Mouse (Mus musculus): Measurements from ENCODE around the gene Gpr132.

The Gpr132 gene

DNA sequence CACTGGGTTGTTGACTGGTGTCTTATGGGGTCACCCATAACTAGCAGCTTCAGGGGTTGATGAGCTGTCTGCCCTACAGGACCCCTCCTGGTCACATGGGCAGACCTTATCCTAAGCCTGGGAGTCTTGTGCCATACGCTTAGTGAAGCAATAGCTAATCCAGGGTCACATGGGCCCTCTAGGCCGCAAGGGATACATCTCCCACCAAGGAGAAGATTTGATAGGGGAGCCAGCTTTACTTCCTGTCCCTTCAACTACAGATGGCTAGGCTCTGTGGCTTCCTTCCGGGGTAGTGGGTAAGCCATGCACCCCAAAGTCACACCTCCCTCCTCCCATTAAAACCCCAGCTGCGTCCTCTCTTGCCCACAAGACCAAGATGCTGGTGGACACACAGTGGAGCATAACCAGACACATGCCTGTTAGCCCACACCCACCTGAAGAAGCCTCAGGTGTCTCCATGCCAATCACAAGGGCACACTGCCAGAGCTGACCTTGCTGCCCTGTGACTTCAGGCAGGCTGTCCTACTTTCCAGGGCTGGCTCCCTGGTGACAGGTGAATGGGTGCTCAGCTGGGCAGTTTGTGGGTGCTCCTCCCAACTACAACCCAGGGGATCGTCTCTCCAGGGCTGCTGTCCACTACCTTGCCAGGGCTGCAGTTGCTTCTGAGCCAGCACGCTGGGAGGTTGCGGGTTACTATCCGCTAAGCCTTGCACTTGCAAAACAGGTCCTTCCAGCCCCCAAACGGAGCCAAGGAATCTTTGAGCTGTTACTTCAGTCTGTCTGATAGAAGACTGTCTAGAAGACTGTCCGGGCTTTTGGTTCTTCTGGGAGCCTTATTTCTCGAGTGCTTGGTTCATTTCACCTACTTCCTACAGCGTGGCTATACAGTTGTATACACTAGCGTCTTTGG lies at the start of gene Gpr132:
TSS of gene Gpr132 (minus strand) at position 51 of the 910 bp plus-strand sequence.
- peak in 1 of 2 experiments; percentile 46 for DNase-seq

DNA sequence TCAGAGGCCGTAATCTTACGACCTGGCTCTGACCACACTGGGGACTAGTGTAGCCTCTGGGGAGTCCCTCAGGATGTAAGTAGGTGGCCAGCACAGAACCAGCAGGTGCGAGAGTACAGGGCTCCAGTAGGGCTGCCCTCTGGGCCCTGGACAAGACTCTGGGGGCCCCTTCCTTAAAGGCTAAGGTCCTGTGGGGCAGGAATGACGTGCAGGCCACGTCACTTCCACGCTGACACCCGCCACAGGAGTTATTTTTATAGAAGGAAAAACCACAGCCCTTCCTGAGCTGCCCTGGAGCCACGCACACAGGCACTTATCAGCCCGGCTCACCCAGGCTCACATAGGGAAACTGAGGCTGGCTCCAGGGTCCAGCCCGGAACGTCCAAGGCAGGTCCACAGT lies 49.5 kb upstream of the Gpr132 start:
- DNase-seq: peak; percentile 40 to 72

DNA sequence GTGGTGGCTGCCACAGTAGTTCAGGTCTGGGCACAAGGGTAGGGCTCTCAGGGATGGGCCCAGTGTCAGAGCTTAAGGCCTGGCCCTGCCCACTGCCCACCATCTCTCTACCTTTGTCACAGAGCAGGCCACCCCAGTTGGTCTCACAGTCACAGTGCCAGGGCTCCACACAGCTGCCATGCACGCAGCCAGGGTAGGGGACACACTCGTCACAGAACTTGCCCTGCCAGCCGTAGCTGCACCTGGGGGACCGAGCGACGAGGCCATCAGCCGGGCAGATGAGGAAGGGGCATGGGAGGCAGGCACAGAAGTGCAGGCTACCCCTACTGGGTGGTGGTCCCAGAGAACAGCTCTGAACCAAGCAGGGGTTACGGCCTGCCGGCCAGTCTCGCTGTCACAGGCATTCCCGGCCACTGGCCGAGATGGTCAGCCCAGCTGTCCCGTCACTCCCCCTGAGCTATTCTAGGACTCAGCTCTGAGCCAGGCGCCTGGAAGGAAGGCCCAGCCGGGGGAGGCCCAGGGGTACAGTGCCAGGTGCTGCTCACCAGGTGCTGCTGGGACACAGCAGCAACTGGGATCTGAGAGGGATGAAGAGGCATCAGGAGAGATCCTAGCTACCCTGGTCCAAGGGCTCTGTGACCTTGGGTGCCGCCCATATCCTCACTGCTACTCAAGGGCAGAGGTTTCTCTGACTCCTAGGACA lies 48.8 kb upstream of the Gpr132 start:
- DNase-seq: no peak

DNA sequence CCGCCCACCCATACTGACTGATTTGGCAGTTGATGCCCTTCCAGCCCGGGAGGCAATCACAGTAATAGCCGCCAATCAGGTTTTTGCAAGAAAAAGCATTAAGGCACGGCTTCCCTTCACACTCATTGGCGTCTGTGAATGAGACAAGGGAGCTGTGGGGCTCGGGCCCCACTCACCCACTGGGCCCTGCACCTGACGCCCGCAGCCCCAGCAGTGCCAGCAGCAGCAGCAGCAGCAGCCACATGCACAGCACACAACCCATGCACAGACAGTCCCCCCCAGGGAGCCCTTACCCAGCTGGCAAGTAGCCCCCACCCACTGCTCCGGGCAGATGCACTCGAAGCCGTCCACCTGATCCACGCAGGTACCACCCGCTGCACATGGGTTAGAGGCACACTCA lies 47.6 kb upstream of the Gpr132 start:
- no peak for DNase-seq

DNA sequence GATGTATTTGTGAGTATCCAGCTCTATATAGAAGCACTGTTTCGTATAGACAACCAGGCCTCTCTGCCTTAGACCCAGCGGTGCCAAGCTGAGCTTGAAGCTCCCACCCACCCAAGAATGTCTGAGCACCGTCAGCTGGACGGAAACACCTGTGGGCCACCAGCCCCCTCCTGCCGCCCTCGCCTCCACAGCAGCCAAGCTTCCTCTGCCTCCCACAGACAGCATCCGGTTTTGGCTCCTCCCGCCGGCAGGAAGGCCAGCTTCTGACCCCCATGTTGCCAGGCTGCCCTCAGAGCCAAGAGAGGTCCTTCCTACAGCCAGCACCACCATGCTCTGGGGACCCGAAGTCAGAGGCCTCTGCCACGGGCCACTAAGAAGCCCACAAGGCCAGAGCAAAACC lies 46.5 kb upstream of the Gpr132 start:
- peak; percentile 42 to 74 for DNase-seq

DNA sequence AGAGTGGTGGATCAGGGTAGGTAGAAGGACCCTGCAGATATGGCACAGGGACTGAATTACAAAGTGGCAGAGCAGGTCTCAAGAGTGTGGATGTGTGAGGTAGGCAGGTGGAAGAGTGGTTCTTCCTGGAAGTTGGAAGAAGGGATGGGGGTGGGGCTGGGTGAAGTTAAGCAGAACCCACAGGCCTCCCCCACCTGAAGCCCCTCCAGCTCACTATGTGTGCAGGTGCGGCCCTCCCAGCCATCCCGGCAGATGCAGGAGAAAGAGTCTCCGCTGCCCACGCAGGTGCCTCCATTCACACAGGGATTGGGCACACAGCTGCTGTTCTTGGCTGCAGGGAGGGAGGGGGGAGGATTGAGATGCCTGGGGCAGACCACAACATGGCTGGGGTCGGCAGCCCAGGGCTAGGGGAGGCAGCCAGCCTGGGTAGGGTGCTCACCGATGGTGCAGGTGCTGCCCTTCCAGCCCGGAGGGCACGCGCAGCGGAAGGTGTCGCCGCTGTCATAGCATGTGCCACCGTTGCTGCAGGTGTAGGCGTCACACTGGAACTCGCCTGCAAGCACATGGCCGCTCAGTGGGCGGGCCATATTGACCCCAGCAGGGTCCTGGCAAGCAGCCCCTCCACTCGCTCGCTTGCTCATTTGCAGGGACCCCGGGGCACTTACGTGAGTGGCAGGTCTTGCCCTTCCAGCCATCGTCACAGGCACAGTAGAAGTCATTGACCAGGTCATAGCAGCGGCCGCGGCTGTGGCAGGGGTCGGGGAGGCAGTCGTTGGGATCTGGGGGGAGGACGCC lies 45.1 kb upstream of the Gpr132 start:
- DNase-seq: no peak

DNA sequence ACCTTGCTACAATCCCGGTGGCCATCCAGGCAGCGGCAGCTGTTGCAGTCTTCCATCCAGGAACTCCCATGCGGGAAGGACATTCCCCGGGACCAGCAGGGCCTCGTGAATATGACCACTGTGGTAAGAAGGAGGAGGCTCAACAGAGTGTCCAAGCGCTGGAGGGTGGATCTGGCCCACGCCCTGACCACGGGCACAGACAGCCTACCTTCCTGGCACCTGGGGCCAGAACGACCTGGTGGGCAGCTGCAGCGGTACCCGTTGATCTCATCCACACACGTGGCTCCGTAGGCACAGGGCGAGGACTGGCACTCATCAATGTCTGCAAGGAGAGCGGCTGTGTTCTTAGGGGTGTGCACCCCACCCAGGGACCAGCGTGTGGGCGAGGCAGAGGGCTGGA lies 43.7 kb upstream of the Gpr132 start:
- no peak for DNase-seq

DNA sequence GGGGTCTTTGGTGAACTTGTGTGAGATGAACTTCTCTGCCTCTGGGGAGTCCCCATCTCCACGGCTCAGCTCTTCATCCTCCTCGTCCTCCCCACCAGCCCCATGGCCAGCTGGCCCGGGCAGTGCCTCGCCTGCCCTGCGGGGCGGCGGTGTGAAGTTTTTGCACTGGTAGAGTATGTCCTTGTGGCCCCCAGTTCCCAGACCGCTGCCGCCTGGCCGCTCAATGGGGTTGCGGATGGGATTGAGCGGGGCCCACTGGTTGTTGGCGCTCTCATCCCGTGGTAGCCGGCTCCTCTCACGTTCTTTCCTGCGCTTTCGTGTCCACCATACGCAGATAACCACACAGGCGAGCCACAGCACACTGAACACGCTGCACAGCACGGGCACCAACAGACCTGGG lies 41.0 kb upstream of the Gpr132 start:
- no peak for DNase-seq

DNA sequence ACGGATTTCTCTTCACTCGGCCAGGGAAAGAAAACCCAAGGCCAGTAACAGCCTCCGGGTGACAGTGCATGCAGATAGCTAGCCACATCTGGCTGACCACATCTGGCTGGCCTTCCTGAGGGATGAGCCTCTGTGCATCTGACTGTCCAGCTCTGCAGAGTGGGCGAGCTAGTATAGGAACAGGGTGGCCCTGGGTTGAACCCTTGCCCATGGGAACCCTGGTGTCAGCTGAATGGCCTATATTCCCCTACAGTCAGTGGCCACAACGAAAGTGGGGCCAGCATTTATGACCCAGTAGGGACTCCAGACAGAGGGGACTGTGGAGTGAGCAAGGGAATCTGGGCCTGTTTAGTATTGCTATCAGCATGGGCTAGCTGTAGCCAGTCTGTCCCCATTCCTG lies 37.0 kb upstream of the Gpr132 start:
- no peak for DNase-seq

DNA sequence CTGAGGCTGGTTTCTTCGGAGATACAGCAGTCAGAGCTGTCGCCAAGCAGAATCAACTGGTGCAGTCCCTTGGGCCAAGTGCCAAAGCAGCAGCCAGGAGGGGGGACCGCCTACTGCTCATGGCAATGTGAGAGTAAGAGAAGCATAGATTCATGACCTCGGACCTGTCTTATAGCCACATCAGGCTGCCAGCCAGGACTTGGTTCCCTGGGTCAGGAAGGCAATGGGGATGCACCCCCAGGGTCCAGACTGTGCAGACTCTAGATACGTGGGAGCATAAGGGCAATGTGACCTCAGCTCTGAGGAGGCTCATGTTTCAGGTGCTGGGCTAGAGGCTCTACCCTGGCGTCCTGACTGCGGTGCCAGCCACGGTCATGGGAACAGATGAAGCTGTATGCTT lies 35.9 kb upstream of the Gpr132 start:
- DNase-seq: no peak

DNA sequence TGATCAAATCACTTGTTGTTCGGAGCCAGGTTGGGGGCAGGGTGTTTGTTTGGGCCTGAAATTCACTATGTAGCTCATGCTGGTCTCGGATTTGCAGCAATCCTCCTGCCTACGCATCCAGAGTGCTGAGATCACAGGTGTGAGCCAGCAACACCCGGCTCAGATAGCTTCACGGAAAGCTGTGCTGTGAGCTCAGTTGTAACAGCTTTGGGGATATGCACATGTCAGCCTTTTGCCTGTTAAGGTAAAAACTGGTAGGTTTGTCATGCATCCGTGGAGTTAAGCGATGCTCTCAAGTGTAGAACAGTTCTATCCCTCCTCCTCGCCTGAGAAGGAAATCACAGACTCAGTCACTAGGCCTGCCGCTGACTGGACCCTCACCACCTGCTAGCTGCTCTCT lies 32.6 kb upstream of the Gpr132 start:
- no peak for DNase-seq

DNA sequence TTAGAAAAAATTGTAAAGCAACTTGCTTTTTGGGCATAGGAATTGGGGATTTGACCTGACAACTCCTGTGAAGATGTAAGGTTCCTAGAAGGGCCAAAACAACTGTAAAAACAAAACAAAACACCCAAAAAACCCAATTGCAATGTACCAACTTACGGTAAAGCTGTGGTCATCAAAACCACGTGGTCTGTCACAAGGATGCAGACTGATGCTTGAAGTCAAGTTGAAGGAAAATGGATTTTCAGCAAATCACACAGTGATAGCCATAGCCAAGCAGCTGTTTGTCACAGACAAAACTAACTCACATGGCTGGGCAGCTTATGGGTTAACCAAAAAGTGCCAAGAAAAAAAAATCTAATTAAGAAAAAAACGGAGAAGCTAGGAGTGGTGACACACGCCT lies 30.9 kb upstream of the Gpr132 start:
- DNase-seq: no peak

DNA sequence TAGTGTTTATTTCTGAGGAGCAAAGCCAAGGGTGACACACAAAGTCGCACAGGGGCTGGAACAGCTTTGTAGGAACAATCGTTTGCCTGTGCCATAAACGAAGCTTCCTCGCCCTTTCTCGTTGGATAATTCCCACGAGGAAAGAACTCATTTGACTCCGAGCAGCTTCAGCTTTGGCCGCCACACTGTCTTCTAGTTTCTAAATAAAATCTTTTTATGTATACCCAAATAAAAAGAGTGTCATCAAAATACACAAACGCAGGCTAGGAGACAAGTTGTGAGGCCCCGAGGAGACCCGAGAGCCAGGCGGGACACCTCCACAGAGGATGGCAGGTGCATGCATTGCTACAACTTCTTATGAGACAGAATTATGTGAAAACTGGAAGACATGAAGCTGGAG lies 30.3 kb upstream of the Gpr132 start:
- no peak for DNase-seq

DNA sequence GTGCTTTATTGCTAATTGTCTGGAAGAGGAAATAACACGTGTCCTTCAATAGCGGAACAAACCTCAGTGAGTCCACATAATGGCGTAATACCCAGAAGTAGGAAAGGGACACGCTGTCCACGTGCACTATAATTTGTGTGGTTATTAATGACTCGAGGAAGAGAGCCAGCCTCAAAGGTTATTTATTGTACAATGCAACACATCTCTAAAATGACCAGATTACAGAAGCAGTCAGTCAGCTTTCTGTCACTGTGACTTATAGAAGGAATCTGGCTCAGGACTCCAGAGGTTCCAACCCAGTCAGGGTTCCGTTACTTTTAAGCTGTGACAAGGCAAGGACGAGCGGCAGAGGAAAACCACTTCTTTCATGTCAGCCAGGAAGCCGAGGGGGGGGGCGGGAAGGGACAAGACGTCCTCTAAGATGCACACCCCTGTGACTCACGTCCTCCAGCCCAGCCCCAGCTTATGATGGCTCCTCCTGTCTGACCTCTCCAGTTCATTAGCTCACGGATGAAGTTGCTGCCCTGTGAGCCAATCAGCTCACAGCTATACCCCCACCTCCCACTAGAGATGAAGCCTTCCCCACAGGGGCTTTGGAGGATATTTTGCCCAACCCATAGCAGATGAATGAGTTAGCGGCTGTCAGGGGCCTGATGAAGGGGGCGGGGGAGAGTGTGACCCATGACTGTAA lies 29.6 kb upstream of the Gpr132 start:
- peak; percentile 48 to 87 for DNase-seq

DNA sequence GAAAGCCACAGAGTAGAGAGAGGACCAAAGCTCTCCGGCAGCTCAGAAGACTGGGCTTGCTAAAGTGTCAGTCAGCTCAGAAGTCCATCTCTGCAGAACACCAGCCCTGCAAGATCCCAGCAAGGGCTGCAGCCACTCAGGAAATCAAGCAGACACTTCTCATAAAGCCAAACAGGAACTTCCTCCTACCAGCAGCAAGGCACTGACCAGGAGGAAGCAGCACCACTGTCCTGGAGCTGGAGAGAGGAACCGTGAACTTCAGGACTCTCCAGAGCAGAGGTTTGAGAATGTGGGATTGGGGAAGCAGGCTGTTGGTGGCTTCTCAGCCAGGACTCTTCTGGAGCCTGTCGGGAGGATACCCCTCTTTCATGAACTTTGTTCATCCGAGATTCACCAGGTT lies 26.9 kb upstream of the Gpr132 start:
- peak in 1 of 2 experiments; percentile 20 for DNase-seq

DNA sequence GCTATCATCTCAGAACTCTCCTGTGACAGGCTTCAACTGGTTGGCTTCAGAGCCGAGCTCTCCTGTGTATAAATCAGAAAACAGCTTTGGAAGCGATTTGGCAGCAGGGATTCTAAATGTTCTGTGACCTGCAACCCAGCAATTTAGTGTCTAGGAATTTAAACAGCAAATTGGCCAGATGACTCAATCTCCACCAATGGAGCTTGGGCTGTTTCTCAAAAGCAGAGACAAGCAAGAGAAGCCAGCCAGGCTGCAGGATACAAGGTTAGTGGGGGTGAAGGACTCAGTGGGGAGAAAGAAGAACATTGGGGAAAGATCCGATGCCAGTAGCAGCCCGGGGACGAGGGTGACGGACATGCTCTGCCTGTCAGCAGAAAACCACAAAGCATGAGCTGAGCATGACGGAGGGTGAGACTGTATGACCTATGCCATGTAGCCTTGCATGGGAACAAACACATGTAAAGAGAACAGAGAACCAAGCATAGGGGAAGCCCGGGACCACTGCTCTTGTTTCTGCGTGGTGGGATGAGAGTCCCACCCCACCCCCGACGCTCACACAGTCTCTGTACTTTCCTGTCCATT lies 26.4 kb upstream of the Gpr132 start:
- no peak for DNase-seq

DNA sequence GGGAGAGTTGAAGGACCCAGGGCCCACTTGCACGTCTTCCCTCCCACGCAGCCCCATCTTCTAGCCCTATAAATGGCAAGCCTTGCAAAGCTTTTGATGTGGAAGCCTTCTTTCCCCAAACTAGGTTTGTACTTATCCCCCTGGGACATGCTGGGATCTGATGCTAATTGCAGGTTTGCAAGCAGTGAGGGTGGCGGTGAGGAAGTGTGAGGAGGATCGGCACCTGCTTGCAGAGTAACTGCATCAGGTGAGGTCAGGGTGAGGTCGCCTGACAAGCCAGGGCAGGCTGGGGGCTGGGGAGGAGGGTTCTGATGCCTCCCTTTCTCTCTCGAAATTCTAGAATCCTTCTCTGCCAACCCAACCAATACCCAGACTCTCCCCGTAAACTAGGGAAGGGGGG lies 17.4 kb upstream of the Gpr132 start:
- peak in 1 of 2 experiments; percentile 12 for DNase-seq

DNA sequence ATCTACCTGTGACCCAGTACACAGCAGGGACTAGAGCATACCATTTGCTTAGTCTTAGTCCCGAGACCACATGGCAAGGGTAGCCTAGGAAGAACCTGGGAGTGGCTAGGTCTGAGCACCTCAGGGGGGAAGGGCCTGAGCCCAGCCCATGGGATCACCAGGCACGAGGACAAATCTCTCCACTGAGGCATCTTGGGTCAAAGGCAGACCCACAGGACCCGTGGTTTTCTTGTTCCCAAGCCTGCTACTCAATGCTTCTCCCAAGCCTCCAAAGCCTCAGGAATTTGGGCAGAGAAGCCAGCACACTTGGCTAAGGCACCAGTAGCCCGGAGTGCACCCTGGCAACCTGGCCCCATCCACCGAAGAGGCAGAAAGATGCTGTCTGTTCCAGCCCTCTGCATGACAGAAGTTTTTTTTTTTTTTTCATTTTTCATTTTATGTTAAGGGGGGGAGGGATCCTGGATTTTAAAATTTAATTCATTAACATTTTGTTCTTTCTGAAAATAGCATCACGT lies 13.3 kb upstream of the Gpr132 start:
- peak in 1 of 2 experiments; percentile 35 for DNase-seq

DNA sequence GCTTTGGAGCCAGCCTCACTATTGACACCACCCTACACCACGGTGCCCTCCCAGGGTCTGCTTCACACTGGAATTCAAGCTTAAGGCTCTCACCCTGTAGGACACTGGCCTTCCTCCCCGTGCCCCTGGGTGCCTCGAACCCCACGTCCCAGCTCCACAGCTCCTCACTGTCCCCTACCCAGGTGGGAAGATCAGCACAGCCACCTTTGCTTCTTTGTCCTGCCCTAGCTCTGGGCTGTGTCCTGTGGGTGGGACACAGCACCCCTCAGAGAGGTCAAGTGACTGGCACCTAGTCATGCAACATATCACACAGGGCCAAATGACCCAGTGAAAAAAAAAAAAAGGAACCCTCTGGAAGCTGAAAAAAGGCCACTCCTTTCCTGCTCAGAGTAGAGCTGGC lies 12.6 kb upstream of the Gpr132 start:
- no peak for DNase-seq

DNA sequence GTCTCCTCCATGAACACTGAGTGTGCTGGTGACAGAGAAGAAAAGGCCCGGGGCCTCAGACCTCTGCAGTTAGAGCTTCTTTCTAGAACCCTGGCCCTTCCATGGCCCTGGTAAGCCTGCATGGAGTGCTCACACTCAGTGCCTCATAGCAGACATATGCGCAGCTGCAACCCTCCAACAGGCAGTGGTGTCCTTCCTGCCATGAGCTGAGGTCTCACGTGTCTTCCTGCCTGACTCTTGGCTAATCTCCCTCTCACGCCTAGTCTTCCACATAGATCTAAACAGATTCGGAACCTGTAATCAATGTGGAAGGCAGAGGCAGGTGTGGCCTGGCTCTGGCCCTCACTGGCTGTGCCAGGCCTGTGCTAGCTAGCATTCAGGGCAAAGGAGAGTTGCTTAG lies 11.7 kb upstream of the Gpr132 start:
- peak in 1 of 2 experiments; percentile 29 for DNase-seq

DNA sequence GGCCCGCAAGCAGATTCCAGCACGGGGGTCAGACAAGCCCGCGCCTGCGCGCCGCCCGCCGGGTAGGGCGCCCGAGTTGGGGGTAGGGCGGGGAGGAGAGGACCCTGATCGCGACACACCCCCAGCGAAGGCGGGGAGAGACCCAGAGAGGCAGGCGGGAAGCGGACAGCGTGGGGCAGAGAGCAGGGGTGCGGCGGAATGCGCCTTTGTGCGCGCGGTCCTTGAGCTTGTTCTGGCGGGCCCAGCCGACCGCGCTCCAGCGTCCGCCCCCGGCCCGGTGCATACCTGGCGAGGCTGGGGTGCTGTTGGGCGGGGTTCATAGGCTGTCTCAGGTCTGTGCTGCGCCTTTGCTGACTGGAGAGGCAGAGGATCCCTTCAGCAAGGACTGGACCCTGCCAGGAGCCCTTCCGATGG lies 9.6 kb upstream of the Gpr132 start:
- DNase-seq: peak; percentile 19 to 52

DNA sequence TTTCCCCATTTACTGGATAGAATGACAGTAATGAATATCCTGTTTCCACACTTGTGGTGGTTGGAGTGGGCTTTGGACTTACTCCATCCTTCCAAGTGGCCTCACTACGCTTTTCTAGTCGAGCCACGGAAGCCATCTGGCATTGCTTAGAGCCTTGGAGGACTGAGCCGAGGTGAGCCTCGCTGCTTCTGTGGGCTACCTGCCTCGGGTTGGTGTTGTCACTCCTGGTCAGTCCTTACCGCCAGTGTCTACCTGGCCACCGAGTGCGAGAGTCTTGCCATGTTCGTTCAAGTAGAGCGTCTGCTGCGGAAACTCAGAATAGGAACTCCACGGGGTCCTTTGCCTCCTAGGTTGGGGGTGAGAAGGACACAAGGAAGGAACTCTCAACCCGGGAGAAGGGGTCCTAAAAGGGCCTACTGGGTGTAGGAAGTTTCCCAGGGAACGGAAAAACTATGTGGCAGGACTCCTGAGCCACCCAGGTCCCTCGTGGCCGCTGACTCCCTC lies 9.1 kb upstream of the Gpr132 start:
- peak in 1 of 2 experiments; percentile 40 for DNase-seq

Data from kidney, postnatal 25 days (tissue).